Mouse (Mus musculus) spleen, adult 2 months (tissue): ENCODE data around the gene Mapkapk2. TPM values are rescaled to one million over a fixed set of nuclear protein-coding genes. Genes with fewer than 3 reads are reported as not detected.

Experiments used
- DNase-seq, 2 experiments: peaks; one replicate each; pipeline versions ENCODE4 v3.0.0 to v3.0.0-alpha.2; 2012 to 2021; ENCODE audit warnings: low spot score in 2 of 2, low read depth in 1 of 2
- H3K27ac ChIP-seq: fragments of 200-500 bp; 2 replicates; pipeline ENCODE4 v1.5.1; 2012; ENCODE audit warnings: low read length, inconsistent platforms; ENCODE audit not compliant: insufficient read depth
- H3K27me3 ChIP-seq: fragments of 200-500 bp; 2 replicates; pipeline ENCODE4 v1.6.1; 2012; ENCODE audit warnings: mild to moderate bottlenecking, moderate library complexity, low read length, inconsistent platforms; ENCODE audit not compliant: control insufficient read depth, insufficient read depth
- H3K36me3 ChIP-seq: fragments of 200-500 bp; 2 replicates; pipeline ENCODE4 v1.6.1; 2012; ENCODE audit warnings: mild to moderate bottlenecking, low read length, inconsistent platforms; ENCODE audit not compliant: control insufficient read depth, insufficient read depth
- H3K4me1 ChIP-seq: fragments of 200-500 bp; 2 replicates; pipeline ENCODE4 v1.6.1; 2011; ENCODE audit warnings: inconsistent platforms; ENCODE audit not compliant: control insufficient read depth, insufficient read depth, insufficient read length
- H3K4me3 ChIP-seq: fragments of 200-500 bp; 2 replicates; pipeline ENCODE4 v1.5.1; 2011; ENCODE audit warnings: mild to moderate bottlenecking, inconsistent platforms; ENCODE audit not compliant: insufficient read depth, insufficient read length; ENCODE audit errors: extremely low read depth
- CTCF ChIP-seq: fragments of 200-500 bp; IDR thresholded peaks from 2 replicates; pipeline ENCODE4 v1.5.1; 2011; ENCODE audit warnings: mild to moderate bottlenecking, inconsistent platforms; ENCODE audit not compliant: insufficient read depth, insufficient read length, insufficient replicate concordance; ENCODE audit errors: extremely low read depth
- POLR2A ChIP-seq: fragments of 200-500 bp; IDR thresholded peaks from 2 replicates; pipeline ENCODE4 v1.6.1; 2011; ENCODE audit warnings: low read depth, low read length, inconsistent platforms
- WGBS: fragments of 180-500 bp; shearing (Covaris S2); methylation state at CpG from one replicate; pipeline ENCODE4 v1.1.7; 2018; 5-methylcytosine and 5-hydroxymethylcytosine counted together
- polyA plus RNA-seq: library from polyadenylated mRNA; depleted of rRNA; stranded (reverse); fragments of >200 nt; gene quantifications from 2 replicates; pipeline ENCODE4 v1.2.3, GENCODE M21; 2012

The Mapkapk2 gene
- polyA plus RNA-seq, 1 experiment, result 55.3 TPM

DNA sequence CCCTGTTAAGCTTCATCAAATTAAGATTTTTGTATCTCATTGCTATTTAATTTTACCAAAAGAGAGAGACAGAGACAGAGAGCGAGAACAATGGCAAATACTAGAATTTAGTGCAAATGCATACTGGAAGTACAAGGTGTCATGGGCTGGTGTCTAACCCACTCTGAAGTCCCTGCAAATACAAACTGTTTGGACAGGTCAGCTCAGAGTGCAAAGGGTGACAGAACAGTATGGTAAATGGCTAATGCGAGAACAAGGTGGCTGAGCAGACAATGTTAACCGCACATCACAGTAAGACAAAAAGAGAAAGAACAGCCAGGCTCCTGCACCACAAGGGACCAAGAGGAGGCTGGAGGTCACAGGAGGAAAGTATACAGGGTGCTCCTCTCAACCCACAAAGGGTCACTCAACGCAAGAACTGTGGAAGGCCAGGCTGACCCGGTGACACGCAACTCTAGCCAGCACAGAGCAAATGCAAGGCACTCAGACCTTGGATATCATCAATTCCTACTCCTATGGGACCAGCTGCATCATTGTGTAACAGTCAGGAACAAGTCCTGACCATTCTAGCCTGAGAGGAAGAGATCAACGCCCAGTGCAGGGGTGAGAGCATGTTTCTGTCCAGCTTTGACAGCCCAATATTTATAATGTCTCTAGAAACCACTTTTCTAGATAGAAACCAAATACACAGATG, 22.4 kb downstream of the Mapkapk2 start:
- 84% methylated on average over 7 of the region's 7 CpGs for WGBS
- no peak for DNase-seq
- Histone ChIP-seq H3K27ac (no peak overlapping the region), H3K36me3 (no peaks in the 10 kb centered on the region), H3K4me1 (peaks cover 29% of the 10 kb centered on the region; the same call in 1 of the 2 replicates), H3K27me3 (no peaks in the 10 kb centered on the region), H3K4me3 (no peak overlapping the region)
- TF ChIP-seq POLR2A (no peak), CTCF (no peak)

- TF ChIP-seq CTCF (no peak), POLR2A (no peak)
- Histone ChIP-seq H3K27ac (no peak overlapping the region), H3K36me3 (no peaks in the 10 kb centered on the region), H3K4me3 (no peak overlapping the region), H3K4me1 (peaks cover 27% of the 10 kb centered on the region; the same call in 1 of the 2 replicates), H3K27me3 (no peaks in the 10 kb centered on the region)
- 79% methylated on average over 8 of the region's 8 CpGs for WGBS
- DNase-seq, result no peak
Observed at GRCm38 (mm10) chr1:131074524-131074938, 23.1 kb downstream of the Mapkapk2 start.

- no peaks in the 10 kb centered on the region for H3K27me3 ChIP-seq
- no peak for DNase-seq
- H3K4me1 ChIP-seq, result peaks cover 19% of the 10 kb centered on the region; the same call in 1 of the 2 replicates
- no peaks in the 10 kb centered on the region for H3K36me3 ChIP-seq
- 85% methylated on average over 7 of the region's 7 CpGs for WGBS
- TF ChIP-seq CTCF, result no peak
- no peak for TF ChIP-seq POLR2A
- H3K27ac ChIP-seq, result no peak overlapping the region
- H3K4me3 ChIP-seq, result no peak overlapping the region
Observed at GRCm38 (mm10) chr1:131072376-131072990, 25.1 kb downstream of the Mapkapk2 start.

DNA sequence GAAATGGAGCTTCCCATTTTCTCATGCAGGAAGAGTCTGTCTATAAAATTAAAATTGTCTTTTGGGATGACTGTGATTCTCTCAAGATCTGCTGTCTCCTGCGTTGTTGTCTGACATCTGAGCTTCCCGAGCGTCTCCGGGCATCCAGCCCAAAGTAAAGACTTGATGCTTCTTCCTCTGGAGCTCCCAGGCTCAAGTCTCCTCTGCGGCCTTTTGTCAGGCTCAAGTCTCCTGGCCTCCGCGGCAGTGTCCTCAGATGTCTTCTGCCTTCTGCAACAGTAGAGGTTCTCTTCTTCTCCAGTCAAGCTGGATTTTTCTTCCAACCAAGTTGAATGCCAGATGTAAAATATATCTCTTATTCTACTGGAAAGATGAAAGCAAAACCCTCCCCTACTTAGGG, 28.6 kb downstream of the Mapkapk2 start:
- Histone ChIP-seq H3K27ac (no peak overlapping the region), H3K4me3 (no peak overlapping the region), H3K4me1 (peaks cover 5% of the 10 kb centered on the region; the same call in 1 of the 2 replicates), H3K36me3 (no peaks in the 10 kb centered on the region), H3K27me3 (no peaks in the 10 kb centered on the region)
- no peak for DNase-seq
- 85% methylated on average over 7 of the region's 7 CpGs for WGBS
- no peak for TF ChIP-seq POLR2A
- TF ChIP-seq CTCF, result no peak

GRCm38 (mm10) chr1:131068011-131068727, 29.5 kb downstream of the Mapkapk2 start:
- Histone ChIP-seq H3K36me3 (no peaks in the 10 kb centered on the region), H3K4me3 (no peak overlapping the region), H3K4me1 (peaks cover 6% of the 10 kb centered on the region; the same call in 1 of the 2 replicates), H3K27ac (no peak overlapping the region), H3K27me3 (no peaks in the 10 kb centered on the region)
- no peak for DNase-seq
- no peak for TF ChIP-seq CTCF
- TF ChIP-seq POLR2A, result no peak
- WGBS, result 66% methylated on average over 10 of the region's 10 CpGs

DNA sequence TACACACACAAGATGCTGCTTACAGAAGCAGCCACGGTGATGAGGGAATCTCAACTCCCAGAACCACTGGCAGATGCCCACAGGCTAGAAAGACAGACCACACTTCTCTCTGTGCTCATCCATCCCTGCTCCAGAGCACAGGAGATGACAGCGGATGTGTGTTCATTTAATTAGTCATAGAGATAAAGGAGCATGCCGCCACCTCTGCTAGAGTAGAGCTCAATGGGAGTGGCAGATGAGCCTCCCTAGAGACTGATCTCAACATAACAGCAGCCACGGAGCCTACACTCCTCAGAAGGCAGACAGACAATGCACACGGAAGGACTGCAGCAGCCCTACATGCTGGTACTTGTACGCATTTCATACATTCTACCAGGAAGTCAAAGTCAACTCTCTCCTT, 33.4 kb downstream of the Mapkapk2 start:
- no peaks in the 10 kb centered on the region for H3K36me3 ChIP-seq
- H3K4me3 ChIP-seq, result no peak overlapping the region
- no peak for TF ChIP-seq POLR2A
- no peak for TF ChIP-seq CTCF
- 75% methylated on average over 6 of the region's 6 CpGs for WGBS
- H3K27me3 ChIP-seq, result no peaks in the 10 kb centered on the region
- peaks cover 17% of the 10 kb centered on the region; the same call in 1 of the 2 replicates for H3K4me1 ChIP-seq
- no peak overlapping the region for H3K27ac ChIP-seq
- no peak for DNase-seq
